Mouse (Mus musculus) E14TG2a.4 (cell line): Measurements from ENCODE around the gene Pacs1.
A peak's percentile ranks its signal among the peaks of the same experiment; 100 is the strongest.
"Not testable (repeated sequence)": the region's sequence is repeated elsewhere in the genome, so short reads cannot be mapped to it uniquely, and the experiment has no call there.

Experiments used
- H3K27me3 ChIP-seq: 2 replicates; pipeline ENCODE4 v1.6.1; 2014; ENCODE audit warnings: low read length, control low read depth; ENCODE audit not compliant: insufficient read depth
- H3K36me3 ChIP-seq: 2 replicates; pipeline ENCODE4 v1.6.1; 2014; ENCODE audit warnings: low read length, control low read depth; ENCODE audit not compliant: insufficient read depth
- H3K4me1 ChIP-seq: replicated peaks from 2 replicates; pipeline ENCODE4 v1.6.1; 2014; ENCODE audit warnings: low read depth, low read length, control low read depth
- H3K4me3 ChIP-seq: replicated peaks from 2 replicates; pipeline ENCODE4 v1.5.1; 2014; ENCODE audit warnings: mild to moderate bottlenecking, low read length
- H3K9me3 ChIP-seq: 2 replicates; pipeline ENCODE4 v1.6.1; 2014; ENCODE audit warnings: low read length, control low read depth
- CTCF ChIP-seq: conservative IDR thresholded peaks from 2 replicates; pipeline ENCODE4 v1.5.1; 2014; ENCODE audit warnings: low read length
- NANOG ChIP-seq: IDR thresholded peaks from 2 replicates; pipeline ENCODE4 v1.6.1; 2014; ENCODE audit warnings: borderline replicate concordance, low read length, mixed read lengths
- POU5F1 ChIP-seq: IDR thresholded peaks from 2 replicates; pipeline ENCODE4 v1.6.1; 2014; ENCODE audit warnings: low read length, borderline replicate concordance

Pacs1 gene

DNA sequence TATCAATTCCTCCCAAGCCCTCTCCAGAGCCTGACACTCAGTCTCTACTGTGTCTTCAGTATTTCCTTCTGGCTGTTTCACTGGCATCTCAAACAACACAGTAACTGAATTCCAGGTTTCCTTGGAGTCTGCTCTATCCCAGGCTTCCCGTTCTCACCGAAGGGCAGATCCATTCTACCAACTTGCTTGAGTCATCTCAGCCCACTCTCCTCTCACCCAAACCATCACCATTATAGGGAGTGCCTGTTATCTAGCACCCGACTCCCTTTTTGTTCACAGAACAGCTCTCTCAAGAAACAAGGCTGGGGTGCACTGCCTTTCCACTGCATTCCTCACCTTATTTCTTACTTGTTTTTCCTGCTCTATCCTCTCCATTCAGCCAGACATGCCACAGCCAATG, 111.0 kb downstream of the Pacs1 start:
- Histone ChIP-seq H3K27me3 (no peaks in the 10 kb centered on the region), H3K9me3 (no peaks in the 10 kb centered on the region), H3K36me3 (no peaks in the 10 kb centered on the region), H3K4me1 (no peaks in the 10 kb centered on the region), H3K4me3 (no peak overlapping the region)
- TF ChIP-seq CTCF (no peak), NANOG (no peak), POU5F1 (no peak)

DNA sequence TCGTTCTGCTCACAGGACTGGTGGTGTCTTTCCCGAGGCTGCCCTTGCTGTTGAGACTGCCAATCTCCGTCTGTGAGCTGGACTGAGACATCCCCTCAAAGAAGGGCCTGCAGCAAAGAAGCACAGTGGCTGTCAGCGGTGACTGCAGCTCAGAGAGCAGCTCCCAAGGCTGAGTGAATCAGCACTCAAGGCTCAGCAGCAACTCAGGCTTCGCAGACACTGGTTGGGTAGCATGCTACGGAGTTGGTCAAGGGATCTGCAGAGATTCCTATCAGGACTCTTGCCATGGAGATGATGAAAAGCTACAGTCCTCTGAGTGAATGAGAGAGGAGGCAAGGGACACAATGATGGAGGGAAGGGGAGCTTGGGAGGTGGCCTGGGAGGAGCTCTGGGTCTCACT, 120.7 kb downstream of the Pacs1 start:
- TF ChIP-seq POU5F1 = no peak
- TF ChIP-seq NANOG = no peak
- no peak for TF ChIP-seq CTCF
- Histone ChIP-seq H3K9me3 (no peaks in the 10 kb centered on the region), H3K4me3 (no peak overlapping the region), H3K27me3 (no peaks in the 10 kb centered on the region), H3K4me1 (peaks cover 26% of the 10 kb centered on the region), H3K36me3 (peaks cover 11% of the 10 kb centered on the region)

GRCm38 (mm10) chr19:5151741-5152140, 121.2 kb downstream of the Pacs1 start:
- no peaks in the 10 kb centered on the region for H3K27me3 ChIP-seq
- TF ChIP-seq NANOG (no peak), POU5F1 (no peak)
- no peak overlapping the region for H3K4me3 ChIP-seq
- peaks cover 11% of the 10 kb centered on the region for H3K36me3 ChIP-seq
- H3K9me3 ChIP-seq = no peaks in the 10 kb centered on the region
- peaks cover 26% of the 10 kb centered on the region for H3K4me1 ChIP-seq

DNA sequence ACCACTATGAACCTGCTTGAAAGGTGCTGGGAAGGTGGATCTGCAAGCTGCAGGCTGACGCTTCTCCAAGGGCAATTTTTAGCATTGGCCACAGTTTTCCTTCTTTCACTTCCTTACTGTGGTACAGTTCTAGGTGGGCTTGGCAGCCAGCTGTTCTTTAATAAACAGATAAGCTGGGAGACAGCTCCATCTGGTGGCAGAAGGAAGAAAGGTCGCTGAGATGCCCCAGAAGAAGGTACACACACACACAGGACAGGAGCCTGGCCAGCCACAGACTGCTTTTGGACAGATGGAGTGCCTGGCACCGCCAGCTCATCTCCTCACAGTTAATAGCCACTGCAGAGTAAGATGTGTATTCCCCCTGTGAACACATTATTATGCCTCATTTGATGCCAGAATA, 121.6 kb downstream of the Pacs1 start:
- H3K27me3 ChIP-seq = no peaks in the 10 kb centered on the region
- no peak overlapping the region for H3K4me3 ChIP-seq

DNA sequence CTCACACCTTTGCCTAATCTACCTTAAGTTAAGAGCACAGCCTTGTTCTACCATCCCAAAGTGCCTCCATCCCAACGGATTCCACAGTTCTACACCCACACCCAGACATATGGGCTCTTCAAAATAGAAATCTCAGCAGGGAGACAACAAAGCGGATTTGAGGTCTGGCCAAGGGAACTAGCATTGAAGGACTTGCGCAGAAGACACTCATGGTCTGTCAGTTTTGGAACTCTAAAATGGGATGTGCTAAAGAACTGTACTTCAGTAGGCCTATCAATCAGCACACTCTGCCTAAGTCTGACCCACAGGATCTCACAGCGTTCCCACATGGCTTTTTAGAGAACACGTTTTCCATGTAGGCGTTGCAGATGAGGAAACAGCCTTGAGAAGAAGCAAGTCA, 122.6 kb downstream of the Pacs1 start:
- peaks cover 11% of the 10 kb centered on the region for H3K36me3 ChIP-seq
- peaks cover 29% of the 10 kb centered on the region for H3K4me1 ChIP-seq
- no peaks in the 10 kb centered on the region for H3K27me3 ChIP-seq
- TF ChIP-seq CTCF (no peak), NANOG (no peak), POU5F1 (no peak)
- no peak overlapping the region for H3K4me3 ChIP-seq
- no peaks in the 10 kb centered on the region for H3K9me3 ChIP-seq

More for the DNA sequence above, 121.6 kb downstream of the Pacs1 start:
- Histone ChIP-seq H3K4me1 (peaks cover 26% of the 10 kb centered on the region), H3K9me3 (no peaks in the 10 kb centered on the region), H3K36me3 (peaks cover 11% of the 10 kb centered on the region)
- TF ChIP-seq CTCF = peak; percentile 86
- no peak for TF ChIP-seq NANOG
- no peak for TF ChIP-seq POU5F1

GRCm38 (mm10) chr19:5149041-5149440, 123.9 kb downstream of the Pacs1 start:
- H3K4me3 ChIP-seq, H3K9me3 ChIP-seq, H3K27me3 ChIP-seq: not testable (repeated sequence)
- Histone ChIP-seq H3K4me1 (peaks cover 38% of the 10 kb centered on the region), H3K36me3 (peaks cover 11% of the 10 kb centered on the region)

GRCm38 (mm10) chr19:5139640-5140039, 133.3 kb downstream of the Pacs1 start:
- TF ChIP-seq CTCF = peak; percentile 78
- no peak for TF ChIP-seq POU5F1
- no peaks in the 10 kb centered on the region for H3K9me3 ChIP-seq

GRCm38 (mm10) chr19:5131237-5131636, 141.7 kb downstream of the Pacs1 start:
- Histone ChIP-seq H3K4me1 (no peaks in the 10 kb centered on the region), H3K4me3 (no peak overlapping the region), H3K9me3 (no peaks in the 10 kb centered on the region), H3K36me3 (peaks cover 23% of the 10 kb centered on the region), H3K27me3 (peaks cover 7% of the 10 kb centered on the region; the same call in 1 of the 2 replicates)
- TF ChIP-seq CTCF = no peak
- TF ChIP-seq NANOG = no peak
- TF ChIP-seq POU5F1 = no peak

More at GRCm38 (mm10) chr19:5139640-5140039, 133.3 kb downstream of the Pacs1 start:
- Histone ChIP-seq H3K4me1 (peaks cover 5% of the 10 kb centered on the region; the same call in 1 of the 2 replicates), H3K36me3 (peaks cover 39% of the 10 kb centered on the region), H3K4me3 (no peak overlapping the region), H3K27me3 (no peaks in the 10 kb centered on the region)

- H3K4me1 ChIP-seq = no peaks in the 10 kb centered on the region
- peaks cover 14% of the 10 kb centered on the region for H3K36me3 ChIP-seq
- TF ChIP-seq POU5F1 (no peak), NANOG (no peak), CTCF (peak; percentile 41)
- peaks cover 10% of the 10 kb centered on the region; the same call in 1 of the 2 replicates for H3K27me3 ChIP-seq
- H3K9me3 ChIP-seq = no peaks in the 10 kb centered on the region
- no peak overlapping the region for H3K4me3 ChIP-seq
Measured at GRCm38 (mm10) chr19:5129770-5130169, 143.1 kb downstream of the Pacs1 start.

GRCm38 (mm10) chr19:5124055-5124614, 148.8 kb downstream of the Pacs1 start:
- no peak overlapping the region for H3K4me3 ChIP-seq
- peaks cover 24% of the 10 kb centered on the region for H3K27me3 ChIP-seq
- no peaks in the 10 kb centered on the region for H3K36me3 ChIP-seq
- no peaks in the 10 kb centered on the region for H3K9me3 ChIP-seq
- TF ChIP-seq CTCF (no peak), POU5F1 (no peak), NANOG (no peak)
- peaks cover 6% of the 10 kb centered on the region for H3K4me1 ChIP-seq
